15 mouse cellular contexts compared by ENCODE assay signal in the genomic region with DNA sequence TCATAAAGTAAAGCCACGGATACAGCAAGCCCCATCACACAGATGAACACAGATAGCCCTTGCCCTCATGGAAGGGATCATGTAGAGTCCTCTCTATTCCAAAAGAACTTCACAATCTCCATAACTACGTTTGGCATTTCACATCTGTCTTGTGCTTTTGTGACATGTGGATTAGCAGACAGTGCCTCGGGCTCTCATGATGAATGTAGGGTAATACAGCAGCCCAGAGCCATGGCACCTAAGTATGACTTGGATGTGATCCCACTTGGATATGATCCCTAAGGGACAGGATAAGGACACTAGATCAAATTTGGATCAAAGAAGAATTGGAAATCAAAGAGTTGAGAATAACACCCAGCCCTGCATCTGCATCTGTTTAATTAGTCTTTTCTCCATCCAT.
"Had no signal": no experiment of that assay in that cellular context is flagged by ENCODE, and none has a peak within 500 bp of the region (broad histone marks: within the 10 kb centered on the region; RNA-seq: fewer than 3 reads in every experiment).

No protein-coding gene starts in this region.

- DNase-seq: gastrocnemius, adult 2 months; gastrocnemius, postnatal 10 days; gastrocnemius, postnatal 25 days; heart, adult 11 months; heart, adult 2 months; heart, postnatal 14 days; heart, postnatal 36 days; kidney, adult 11 months; kidney, adult 2 months; kidney, adult 9 months; kidney, postnatal 14 days; kidney, postnatal 36 days; layer of hippocampus, adult 9-11 months; layer of hippocampus, postnatal 36 days; left cerebral cortex, postnatal 4 days had no signal
